In genomic region chr11:47005301-47005875, GRCm38 (mm10) we compare ENCODE assay signal across 31 mouse cellular contexts.
DNase-seq lines count a peak whose midpoint lies in the region; ATAC-seq and TF ChIP-seq lines count a peak whose summit lies in the region.
"Had no signal": no experiment of that assay in that cellular context is flagged by ENCODE, and none has a peak within 500 bp of the region (broad histone marks: within the 10 kb centered on the region; RNA-seq: fewer than 3 reads in every experiment).

No protein-coding gene starts in this region.

- DNase-seq in urinary bladder, postnatal 14 days (ENCODE audit: low spot score), result peak; percentile 3
- no peak for DNase-seq in urinary bladder, adult 2 months (ENCODE audit: low spot score)
- DNase-seq in fibroblast of lung, adult 2 months (ENCODE audit: low read depth), result peak; percentile 22
- peak; percentile 7 for DNase-seq in gastrocnemius, postnatal 25 days
- DNase-seq in layer of hippocampus, postnatal 36 days, result no peak
- no peak for DNase-seq in forebrain, postnatal 0 days
- DNase-seq: adrenal gland, postnatal 36 days; cerebellum, adult 18-20 months; cerebellum, postnatal 10 days; heart, postnatal 36 days; kidney, adult 2 months; kidney, postnatal 4 days; liver, embryonic 13.5 days had no signal

- no peaks in the 10 kb centered on the region for H3K4me1 ChIP-seq in forebrain, postnatal 0 days (ENCODE audit: insufficient read depth)
- H3K4me1 ChIP-seq: embryonic facial prominence, embryonic 10.5 days; embryonic facial prominence, embryonic 15.5 days; forebrain, embryonic 13.5 days; heart, embryonic 10.5 days; hindbrain, embryonic 12.5 days; intestine, embryonic 15.5 days; limb, embryonic 10.5 days; limb, embryonic 15.5 days; liver, embryonic 13.5 days; lung, embryonic 15.5 days; neural tube, embryonic 12.5 days had no signal

- 47% methylated on average over 1 of the region's 1 CpGs for WGBS in forebrain, postnatal 0 days

- no peaks in the 10 kb centered on the region for H3K9me3 ChIP-seq in forebrain, postnatal 0 days (ENCODE audit: low read length)
- H3K9me3 ChIP-seq: embryonic facial prominence, embryonic 10.5 days; embryonic facial prominence, embryonic 15.5 days; forebrain, embryonic 13.5 days; G1E; heart, embryonic 10.5 days; heart, embryonic 15.5 days; hindbrain, embryonic 12.5 days; intestine, embryonic 15.5 days; limb, embryonic 10.5 days; limb, embryonic 15.5 days; liver, embryonic 13.5 days; lung, embryonic 15.5 days; neural tube, embryonic 12.5 days had no signal

- H3K27ac ChIP-seq in forebrain, postnatal 0 days (ENCODE audit: low read depth, low read length), result no peak overlapping the region
- H3K27ac ChIP-seq: embryonic facial prominence, embryonic 10.5 days; embryonic facial prominence, embryonic 15.5 days; forebrain, embryonic 13.5 days; heart, embryonic 10.5 days; heart, embryonic 15.5 days; hindbrain, embryonic 12.5 days; hindbrain, postnatal 0 days; intestine, embryonic 15.5 days; kidney, postnatal 0 days; limb, embryonic 10.5 days; limb, embryonic 15.5 days; liver, embryonic 13.5 days; lung, embryonic 15.5 days; neural tube, embryonic 12.5 days had no signal

- H3K36me3 ChIP-seq in forebrain, postnatal 0 days (ENCODE audit: insufficient read depth), result no peaks in the 10 kb centered on the region
- H3K36me3 ChIP-seq: embryonic facial prominence, embryonic 10.5 days; embryonic facial prominence, embryonic 15.5 days; G1E; heart, embryonic 10.5 days; heart, embryonic 15.5 days; hindbrain, embryonic 12.5 days; intestine, embryonic 15.5 days; limb, embryonic 10.5 days; limb, embryonic 15.5 days; liver, embryonic 13.5 days; lung, embryonic 15.5 days; neural tube, embryonic 12.5 days had no signal

- H3K27me3 ChIP-seq in forebrain, postnatal 0 days (ENCODE audit: insufficient read depth, low read length), result no peaks in the 10 kb centered on the region
- H3K27me3 ChIP-seq: embryonic facial prominence, embryonic 15.5 days; forebrain, embryonic 13.5 days; heart, embryonic 15.5 days; hindbrain, embryonic 12.5 days; intestine, embryonic 15.5 days; limb, embryonic 15.5 days; liver, embryonic 13.5 days; lung, embryonic 15.5 days; neural tube, embryonic 12.5 days had no signal

- H3K4me3 ChIP-seq in forebrain, postnatal 0 days (ENCODE audit: low read depth, low read length), result no peak overlapping the region
- H3K4me3 ChIP-seq: embryonic facial prominence, embryonic 10.5 days; embryonic facial prominence, embryonic 15.5 days; forebrain, embryonic 13.5 days; heart, embryonic 10.5 days; heart, embryonic 15.5 days; hindbrain, embryonic 12.5 days; intestine, embryonic 15.5 days; limb, embryonic 10.5 days; limb, embryonic 15.5 days; liver, embryonic 13.5 days; lung, embryonic 15.5 days; myocyte; neural tube, embryonic 12.5 days had no signal

- no peak for TF ChIP-seq CTCF in forebrain, postnatal 0 days (IDR thresholded peaks at IDR 0.05; ENCODE audit: low read depth)

- no peak overlapping the region for H3K9ac ChIP-seq in forebrain, postnatal 0 days
- H3K9ac ChIP-seq: embryonic facial prominence, embryonic 15.5 days; forebrain, embryonic 13.5 days; heart, embryonic 15.5 days; hindbrain, embryonic 12.5 days; intestine, embryonic 15.5 days; limb, embryonic 15.5 days; liver, embryonic 13.5 days; lung, embryonic 15.5 days; neural tube, embryonic 12.5 days had no signal

- no peak for ATAC-seq in CD4-positive, CD25-positive, alpha-beta regulatory T cell, adult 4 months
- no peak for ATAC-seq in forebrain, postnatal 0 days
- ATAC-seq: forebrain, embryonic 13.5 days; hindbrain, postnatal 0 days; intestine, embryonic 15.5 days; midbrain, embryonic 16.5 days had no signal

- H3K4me2 ChIP-seq in forebrain, postnatal 0 days (ENCODE audit: low read depth), result no peak overlapping the region
- H3K4me2 ChIP-seq: embryonic facial prominence, embryonic 15.5 days; forebrain, embryonic 13.5 days; heart, embryonic 15.5 days; hindbrain, embryonic 12.5 days; intestine, embryonic 15.5 days; limb, embryonic 15.5 days; liver, embryonic 13.5 days; lung, embryonic 15.5 days; midbrain, embryonic 11.5 days; neural tube, embryonic 12.5 days had no signal

Comparison
In these comparisons a context has a peak if more than half of its experiments do, and no peak if none do; other contexts are left out.
1. DNase-seq: peak in urinary bladder, postnatal 14 days (single experiment), fibroblast of lung, adult 2 months (single experiment) and gastrocnemius, postnatal 25 days (single experiment); none in urinary bladder, adult 2 months (single experiment), layer of hippocampus, postnatal 36 days (0 of 2) and forebrain, postnatal 0 days (single experiment).